Mouse (Mus musculus) inflammation-experienced regulatory T-cells, adult 6 months (primary cell): ENCODE results near the gene Gm13306. TPM values are rescaled to one million over a fixed set of nuclear protein-coding genes. Genes with fewer than 3 reads are reported as not detected.
"Not testable (repeated sequence)": the region's sequence is repeated elsewhere in the genome, so short reads cannot be mapped to it uniquely, and the experiment has no call there.

Source experiments
- ATAC-seq: one replicate; pipeline ENCODE4 v1.8.0; 2017
- polyA plus RNA-seq, 3 experiments: library from polyadenylated mRNA; unstranded; fragments of 100-300 nt; shearing (Covaris generic); gene quantifications; one replicate each; pipeline ENCODE4 v1.2.1; 2017

The Gm13306 gene
- polyA plus RNA-seq = not detected

- not testable (repeated sequence) for ATAC-seq
Observed at GRCm38 (mm10) chr4:42153136-42153535, at the start of gene Gm13306. Gene Gm13306, plus strand, starts transcription at chr4:42153436.

- ATAC-seq = not testable (repeated sequence)
Observed at GRCm38 (mm10) chr4:42114517-42114916, 38.7 kb upstream of the Gm13306 start, which contains the start of gene Gm13304. Gene Gm13304, plus strand, starts transcription at chr4:42114817.

- not testable (repeated sequence) for ATAC-seq
Observed at GRCm38 (mm10) chr4:42168503-42168902, 15.3 kb downstream of the Gm13306 start, which contains the start of gene Gm13305. Gene Gm13305, minus strand, starts transcription at chr4:42168603.

GRCm38 (mm10) chr4:42178243-42178642 lies 25.0 kb downstream of the Gm13306 start:
- not testable (repeated sequence) for ATAC-seq

- not testable (repeated sequence) for ATAC-seq
Observed at GRCm38 (mm10) chr4:42183234-42184197, 30.3 kb downstream of the Gm13306 start.

GRCm38 (mm10) chr4:42184324-42184979 lies 31.2 kb downstream of the Gm13306 start:
- ATAC-seq = not testable (repeated sequence)

GRCm38 (mm10) chr4:42184980-42185372 lies 31.7 kb downstream of the Gm13306 start:
- not testable (repeated sequence) for ATAC-seq

Other genes starting within 250 kb of the Gm13306 start
- gene Gm21541, start 249.8 kb upstream of the Gm13306 start, polyA plus RNA-seq = not detected
- gene Gm20878, start 211.9 kb upstream of the Gm13306 start, polyA plus RNA-seq = 1 to 10 TPM in 2 of 3 experiments, not detected in 1; 2.5 TPM
- under 1 TPM in 1 of 3 experiments, not detected in 2; 0.17 TPM for gene Fam205a4, start 187.4 kb upstream of the Gm13306 start, polyA plus RNA-seq
- not detected for gene Gm21093, start 118.7 kb upstream of the Gm13306 start, polyA plus RNA-seq
- not detected for gene Gm3893, start 62.2 kb upstream of the Gm13306 start, polyA plus RNA-seq
- not detected for gene Gm13304, start 38.6 kb upstream of the Gm13306 start, polyA plus RNA-seq
- not detected for gene Gm13305, start 15.2 kb downstream of the Gm13306 start, polyA plus RNA-seq
- gene Gm10600, start 87.2 kb downstream of the Gm13306 start, polyA plus RNA-seq = not detected
- gene Ccl21b, start 102.3 kb downstream of the Gm13306 start, polyA plus RNA-seq = not detected
- not detected for gene Gm21953, start 140.8 kb downstream of the Gm13306 start, polyA plus RNA-seq
- gene Fam205a3, start 164.9 kb downstream of the Gm13306 start, polyA plus RNA-seq = not detected